Mouse (Mus musculus): Measurements from ENCODE around the gene Nkg7.

- no peak for TF ChIP-seq CTCF (IDR thresholded peaks at IDR 0.05; ENCODE audit: low read depth)
- TF ChIP-seq EP300 (optimal IDR thresholded peaks at IDR 0.05): no peak
Measured at GRCm38 (mm10) chr7:43402718-43403117, 34.2 kb upstream of the Nkg7 start.
